Mouse (Mus musculus) heart, embryonic 16.5 days (tissue): ENCODE results near the gene Plxna2. TPM values are rescaled to one million over a fixed set of nuclear protein-coding genes. Genes with fewer than 3 reads are reported as not detected.

Source experiments
- ATAC-seq: fragments of 200-750 bp; cut with Nextera tagmentation; replicated peaks from 2 replicates; pipeline ENCODE4 v1.8.0; 2017; ENCODE audit warnings: moderate number of reproducible peaks; ENCODE audit not compliant: insufficient read depth, low FRiP score; ENCODE audit errors: extremely low read depth
- H3K27ac ChIP-seq: fragments of 300-500 bp; sonication (generic); 2 replicates; pipeline ENCODE4 v1.5.1; 2014; ENCODE audit warnings: mild to moderate bottlenecking, low read length, control low read depth, moderate library complexity
- H3K27me3 ChIP-seq: fragments of 300-500 bp; sonication (generic); 2 replicates; pipeline ENCODE4 v1.6.1; 2014; ENCODE audit warnings: low read length, mixed read lengths; ENCODE audit not compliant: control insufficient read depth, insufficient read depth
- H3K36me3 ChIP-seq: fragments of 300-500 bp; sonication (generic); 2 replicates; pipeline ENCODE4 v1.6.1; 2014; ENCODE audit not compliant: control insufficient read depth, insufficient read depth
- H3K4me1 ChIP-seq: fragments of 300-500 bp; sonication (generic); 2 replicates; pipeline ENCODE4 v1.6.1; 2014; ENCODE audit warnings: low read length, mixed read lengths; ENCODE audit not compliant: control insufficient read depth, insufficient read depth
- H3K4me2 ChIP-seq: fragments of 300-500 bp; sonication (generic); 2 replicates; pipeline ENCODE4 v1.6.1; 2014; ENCODE audit warnings: low read depth, mild to moderate bottlenecking, control low read depth, low read length
- H3K4me3 ChIP-seq: fragments of 300-500 bp; sonication (generic); 2 replicates; pipeline ENCODE4 v1.5.1; 2014; ENCODE audit warnings: mild to moderate bottlenecking, control low read depth, low read length
- H3K9ac ChIP-seq: fragments of 300-500 bp; sonication (generic); 2 replicates; pipeline ENCODE4 v1.6.1; 2014; ENCODE audit warnings: low read length, control low read depth
- H3K9me3 ChIP-seq: fragments of 300-500 bp; sonication (generic); replicated peaks from 2 replicates; pipeline ENCODE4 v1.6.1; 2016; ENCODE audit warnings: low read length; ENCODE audit not compliant: control insufficient read depth
- WGBS: fragments of 180-500 bp; shearing (Covaris S2); extraction: QIAGEN DNeasy Blood & Tissue Kit; methylation state at CpG from one replicate; pipeline ENCODE4 v1.1.7; 2014; 5-methylcytosine and 5-hydroxymethylcytosine counted together
- polyA plus RNA-seq: library from polyadenylated mRNA; unstranded; fragments of >200 nt; fragmentation: Nextera tagmentation; extraction: Ambion mirVana; gene quantifications from 2 replicates; pipeline ENCODE4 v1.2.1, GENCODE M21; 2015

Plxna2 gene
- polyA plus RNA-seq, 1 experiment from 2014 or later = 5.2 TPM

- WGBS = 63% methylated on average over 5 of the region's 5 CpGs
- Histone ChIP-seq H3K4me1 (peaks cover 11% of the 10 kb centered on the region), H3K27ac (no peak overlapping the region), H3K4me2 (no peak overlapping the region), H3K4me3 (no peak overlapping the region), H3K9ac (no peak overlapping the region), H3K9me3 (no peaks in the 10 kb centered on the region), H3K27me3 (no peaks in the 10 kb centered on the region), H3K36me3 (no peaks in the 10 kb centered on the region)
- no peak for ATAC-seq
Observed at GRCm38 (mm10) chr1:194607406-194608261, 10.4 kb upstream of the Plxna2 start.

GRCm38 (mm10) chr1:194610516-194610915 is 7.5 kb upstream of the Plxna2 start:
- Histone ChIP-seq H3K9me3 (no peaks in the 10 kb centered on the region), H3K4me3 (no peak overlapping the region), H3K9ac (no peak overlapping the region), H3K4me2 (no peak overlapping the region), H3K4me1 (peaks cover 30% of the 10 kb centered on the region), H3K27ac (peak overlapping the region; percentile 31; the same call in 1 of the 2 replicates), H3K36me3 (no peaks in the 10 kb centered on the region), H3K27me3 (no peaks in the 10 kb centered on the region)
- peak; percentile 78 for ATAC-seq
- WGBS = 2% methylated on average over 2 of the region's 2 CpGs

GRCm38 (mm10) chr1:194612628-194613027 is 5.4 kb upstream of the Plxna2 start:
- Histone ChIP-seq H3K27ac (no peak overlapping the region), H3K9me3 (no peaks in the 10 kb centered on the region), H3K36me3 (no peaks in the 10 kb centered on the region), H3K9ac (no peak overlapping the region), H3K4me1 (peaks cover 30% of the 10 kb centered on the region), H3K4me3 (no peak overlapping the region), H3K4me2 (no peak overlapping the region), H3K27me3 (no peaks in the 10 kb centered on the region)
- 84% methylated on average over 1 of the region's 1 CpGs for WGBS
- ATAC-seq = no peak

GRCm38 (mm10) chr1:194613271-194613834 is 4.7 kb upstream of the Plxna2 start:
- Histone ChIP-seq H3K4me1 (peaks cover 30% of the 10 kb centered on the region), H3K27me3 (no peaks in the 10 kb centered on the region), H3K9me3 (no peaks in the 10 kb centered on the region), H3K27ac (peak overlapping the region; percentile 74), H3K4me3 (no peak overlapping the region), H3K9ac (no peak overlapping the region), H3K4me2 (no peak overlapping the region), H3K36me3 (no peaks in the 10 kb centered on the region)
- no peak for ATAC-seq
- WGBS = 37% methylated on average over 2 of the region's 2 CpGs

GRCm38 (mm10) chr1:194613923-194614830 is 3.8 kb upstream of the Plxna2 start:
- Histone ChIP-seq H3K36me3 (no peaks in the 10 kb centered on the region), H3K4me1 (peaks cover 32% of the 10 kb centered on the region), H3K4me3 (no peak overlapping the region), H3K27ac (peak overlapping the region; percentile 74), H3K27me3 (no peaks in the 10 kb centered on the region), H3K4me2 (no peak overlapping the region), H3K9ac (no peak overlapping the region), H3K9me3 (no peaks in the 10 kb centered on the region)
- ATAC-seq = peak; percentile 58
- WGBS = 37% methylated on average over 5 of the region's 5 CpGs

- no peaks in the 10 kb centered on the region for H3K9me3 ChIP-seq
- no peaks in the 10 kb centered on the region for H3K36me3 ChIP-seq
- ATAC-seq = no peak
- H3K4me2 ChIP-seq = no peak overlapping the region
- H3K4me3 ChIP-seq = no peak overlapping the region
- no peak overlapping the region for H3K27ac ChIP-seq
- no peaks in the 10 kb centered on the region for H3K27me3 ChIP-seq
- H3K9ac ChIP-seq = no peak overlapping the region
- 91% methylated on average over 1 of the region's 1 CpGs for WGBS
- H3K4me1 ChIP-seq = peaks cover 26% of the 10 kb centered on the region
Observed at GRCm38 (mm10) chr1:194616136-194616535, 1.9 kb upstream of the Plxna2 start.

- no peak for ATAC-seq
- Histone ChIP-seq H3K36me3 (no peaks in the 10 kb centered on the region), H3K4me3 (peak overlapping the region; percentile 91), H3K27me3 (no peaks in the 10 kb centered on the region), H3K27ac (peak overlapping the region; percentile 96; the same call in 1 of the 2 replicates), H3K9me3 (no peaks in the 10 kb centered on the region), H3K4me2 (peak overlapping the region; percentile 92), H3K4me1 (peaks cover 38% of the 10 kb centered on the region), H3K9ac (no peak overlapping the region)
- WGBS = 1% methylated on average over 19 of the region's 19 CpGs
Observed at GRCm38 (mm10) chr1:194618841-194619311, 858 bp downstream of the Plxna2 start.

- Histone ChIP-seq H3K4me1 (peaks cover 37% of the 10 kb centered on the region), H3K9me3 (no peaks in the 10 kb centered on the region), H3K27ac (peak overlapping the region; percentile 96), H3K4me2 (peak overlapping the region; percentile 92), H3K36me3 (no peaks in the 10 kb centered on the region), H3K9ac (peak overlapping the region; percentile 93), H3K4me3 (peak overlapping the region; percentile 91), H3K27me3 (no peaks in the 10 kb centered on the region)
- under 1% methylated on average over 62 of the region's 62 CpGs for WGBS
- ATAC-seq = peak; percentile 93
Observed at GRCm38 (mm10) chr1:194619353-194620244, 1.6 kb downstream of the Plxna2 start.
